Mouse (Mus musculus) lung, postnatal 0 days (tissue): ENCODE measurements at regions not wholly inside any gene's neighbourhood (a gene's known extent, or its start where the extent isn't known, plus 50 kb on each side); places are given as distances from the start of the nearest gene placed in this dataset.

Experiments used
- CTCF ChIP-seq: IDR thresholded peaks from 2 replicates; pipeline ENCODE4 v1.5.1; 2016; ENCODE audit warnings: antibody characterized with exemption, mild to moderate bottlenecking
- EP300 ChIP-seq: IDR thresholded peaks from 2 replicates; pipeline ENCODE4 v1.6.1; 2016; ENCODE audit warnings: antibody characterized with exemption, mild to moderate bottlenecking, control low read depth

DNA sequence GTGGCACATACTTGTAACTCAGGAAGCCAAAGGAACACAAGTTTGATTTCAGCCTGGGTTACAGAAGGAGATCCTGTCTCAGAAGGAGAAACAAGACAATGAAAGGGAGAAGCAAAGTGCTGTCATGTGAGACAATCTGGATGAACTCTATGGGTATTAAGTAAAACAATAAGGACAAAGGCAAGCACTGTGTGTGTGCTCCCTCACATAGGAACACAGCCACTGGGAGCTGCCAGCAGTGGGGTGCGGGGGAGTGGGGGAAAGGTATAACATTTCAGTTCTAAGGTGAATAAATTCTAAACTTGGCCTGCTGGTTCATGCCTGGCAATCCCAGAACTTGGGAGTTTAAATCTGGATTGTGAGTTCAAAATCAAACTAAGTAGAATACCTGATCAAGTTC is 158.8 kb upstream of the Trim24 start:
- TF ChIP-seq CTCF (no peak), EP300 (no peak)
